Mouse (Mus musculus): Measurements from ENCODE around the gene Chil5. TPM values are rescaled to one million over a fixed set of nuclear protein-coding genes. Genes with fewer than 3 reads are reported as not detected.

The Chil5 gene
- total and polyA plus RNA-seq, 3 experiments: not detected

DNA sequence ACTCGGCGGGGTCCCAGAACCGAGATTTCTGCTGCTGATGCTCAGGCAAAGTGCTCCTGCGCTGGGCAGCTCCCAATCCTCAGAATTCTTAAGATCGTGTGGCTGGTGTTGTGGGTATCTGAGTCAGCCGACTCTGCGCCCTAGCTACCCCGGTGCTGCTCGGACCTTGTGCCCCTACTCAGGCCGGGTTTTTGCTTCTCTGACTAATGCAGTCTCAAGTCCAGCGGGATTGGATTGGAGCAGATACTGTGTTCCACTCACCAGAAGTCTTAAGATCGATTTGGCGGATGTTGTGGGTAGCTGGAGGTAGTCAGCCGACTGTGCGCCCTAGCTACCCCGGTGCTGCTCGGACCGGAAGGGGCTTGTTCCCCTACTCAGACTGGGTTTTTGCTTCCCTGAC lies 19.3 kb upstream of the Chil5 start:
- Histone ChIP-seq H3K79me2 (ENCODE audit: control insufficient read depth, insufficient read depth, low read length, poor library complexity) (no peaks in the 10 kb centered on the region), H3K9me3 (replicated peaks; ENCODE audit: insufficient read depth, low read length) (no peaks in the 10 kb centered on the region), H3K36me3 (ENCODE audit: control insufficient read depth in 1 of 2, insufficient read depth in 2 of 2, low read length in 2 of 2) (no peaks in the 10 kb centered on the region), H3K4me1 (ENCODE audit: control insufficient read depth in 1 of 2, insufficient read depth in 2 of 2, low read length in 2 of 2) (no peaks in the 10 kb centered on the region), H3K27ac (ENCODE audit: control insufficient read depth, low read depth, low read length) (no peak overlapping the region), H3K27me3 (ENCODE audit: control insufficient read depth in 1 of 2, insufficient read depth in 2 of 2, low read length in 2 of 2) (no peaks in the 10 kb centered on the region), H3K9ac (ENCODE audit: control insufficient read depth, low read depth, low read length, poor library complexity, severe bottlenecking) (no peak overlapping the region), H3K4me3 (ENCODE audit: control insufficient read depth in 1 of 2, insufficient read depth in 1 of 2, low read depth in 2 of 2, low read length in 2 of 2) (no peak overlapping the region)
- DNase-seq (ENCODE audit: low read depth, low spot score): no peak
- no peak for TF ChIP-seq MYC (IDR thresholded peaks at IDR 0.05; ENCODE audit: low read depth, low read length)

DNA sequence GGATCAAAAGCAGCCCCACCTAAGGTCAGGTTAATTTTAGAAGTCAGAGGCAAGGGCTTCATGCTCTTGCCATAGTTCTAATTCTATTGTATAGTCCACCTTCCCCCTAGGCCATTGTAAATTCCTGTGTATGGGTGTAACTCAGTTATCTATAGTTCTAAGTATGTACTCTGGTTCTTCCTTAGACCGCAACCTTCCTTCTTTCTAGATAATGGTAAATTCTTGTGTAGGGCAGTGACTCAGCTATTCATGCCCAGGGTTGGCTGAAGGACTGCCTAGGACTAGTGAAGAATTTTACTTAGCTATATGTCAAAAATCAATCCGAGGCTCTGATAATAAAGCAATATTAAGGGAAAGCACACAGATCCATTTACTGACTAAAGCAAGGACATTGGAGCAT lies 7.7 kb upstream of the Chil5 start:
- H3K4me1 ChIP-seq (ENCODE audit: control insufficient read depth in 1 of 2, insufficient read depth in 2 of 2, low read length in 2 of 2): peaks cover 3 to 6% of the 10 kb centered on the region in 2 experiments
- H3K27ac ChIP-seq (ENCODE audit: control insufficient read depth, low read depth, low read length): peak overlapping the region; percentile 10
- peak; percentile 58; the same call in 1 of the 2 replicates for TF ChIP-seq ETS1 (IDR thresholded peaks at IDR 0.05; ENCODE audit: low read depth, low read length)
- peak; percentile 72 for TF ChIP-seq RCOR1 (IDR thresholded peaks at IDR 0.05; ENCODE audit: low read depth, low read length)
- TF ChIP-seq ELF1 (IDR thresholded peaks at IDR 0.05; ENCODE audit: low read depth, low read length): no peak
- peak; percentile 61 for TF ChIP-seq TCF12 (IDR thresholded peaks at IDR 0.05; ENCODE audit: low read depth, low read length)
- peak; percentile 62; the same call in 1 of the 2 replicates for TF ChIP-seq GABPA (IDR thresholded peaks at IDR 0.05; ENCODE audit: low read depth, low read length)
- TF ChIP-seq GATA1 (IDR thresholded peaks at IDR 0.05; ENCODE audit: low read depth, low read length): peak; percentile 53; the same call in 1 of the 2 replicates
- 0 out of 2 replicates have a peak, but pooled peaks have one; percentile 50 for TF ChIP-seq MAFK (IDR thresholded peaks at IDR 0.05; ENCODE audit: borderline replicate concordance, low read depth, low read length)
- peak; percentile 73 to 80 for TF ChIP-seq EP300 (IDR thresholded peaks at IDR 0.05; ENCODE audit: low read depth in 1 of 2, low read length in 2 of 2)
- no peak for TF ChIP-seq RAD21 (IDR thresholded peaks at IDR 0.05; ENCODE audit: low read depth, low read length)
- TF ChIP-seq POLR2AphosphoS2 (IDR thresholded peaks at IDR 0.05; ENCODE audit: low read length): no peak
- H3K9ac ChIP-seq (ENCODE audit: control insufficient read depth, low read depth, low read length, poor library complexity, severe bottlenecking): no peak overlapping the region
- no peaks in the 10 kb centered on the region for H3K79me2 ChIP-seq (ENCODE audit: control insufficient read depth, insufficient read depth, low read length, poor library complexity)
- no peaks in the 10 kb centered on the region for H3K9me3 ChIP-seq (replicated peaks; ENCODE audit: insufficient read depth, low read length)
- peak; percentile 69 for DNase-seq (ENCODE audit: low read depth, low spot score)
- no peaks in the 10 kb centered on the region for H3K27me3 ChIP-seq (ENCODE audit: control insufficient read depth in 1 of 2, insufficient read depth in 2 of 2, low read length in 2 of 2)
- no peak overlapping the region for H3K4me3 ChIP-seq (ENCODE audit: control insufficient read depth in 1 of 2, insufficient read depth in 1 of 2, low read depth in 2 of 2, low read length in 2 of 2)
- peaks cover 0 to 6% of the 10 kb centered on the region in 2 experiments; a peak in 2 of 4 replicates for H3K36me3 ChIP-seq (ENCODE audit: control insufficient read depth in 1 of 2, insufficient read depth in 2 of 2, low read length in 2 of 2)

DNA sequence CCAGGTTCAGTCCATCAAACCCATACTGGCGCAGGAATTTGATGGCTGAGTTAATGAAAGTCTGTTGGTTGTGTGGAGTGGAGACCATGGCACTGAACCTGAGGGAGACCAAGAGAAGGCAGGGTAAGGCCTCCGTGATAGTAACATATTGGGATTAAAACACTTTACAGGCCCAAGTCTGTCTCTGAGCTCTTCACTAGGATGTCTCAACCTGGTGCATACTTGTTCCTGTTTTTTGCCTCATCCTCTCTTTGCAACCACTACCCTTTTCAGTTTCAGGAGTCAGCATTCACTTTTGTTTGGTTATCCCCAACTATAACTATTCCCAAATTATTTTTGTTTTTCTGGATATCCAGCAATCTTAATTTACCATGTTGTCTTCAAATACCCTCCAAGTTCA lies 8.5 kb downstream of the Chil5 start:
- H3K9me3 ChIP-seq (replicated peaks; ENCODE audit: insufficient read depth, low read length): no peaks in the 10 kb centered on the region
- no peak overlapping the region for H3K4me3 ChIP-seq (ENCODE audit: control insufficient read depth in 1 of 2, insufficient read depth in 1 of 2, low read depth in 2 of 2, low read length in 2 of 2)
- H3K9ac ChIP-seq (ENCODE audit: control insufficient read depth, low read depth, low read length, poor library complexity, severe bottlenecking): no peak overlapping the region
- H3K27me3 ChIP-seq (ENCODE audit: control insufficient read depth in 1 of 2, insufficient read depth in 2 of 2, low read length in 2 of 2): peaks cover 0 to 2% of the 10 kb centered on the region in 2 experiments; a peak in 2 of 4 replicates
- H3K27ac ChIP-seq (ENCODE audit: control insufficient read depth, low read depth, low read length): no peak overlapping the region
- TF ChIP-seq CHD1 (IDR thresholded peaks at IDR 0.05; ENCODE audit: low read depth, low read length) (no peak), MAZ (IDR thresholded peaks at IDR 0.05; ENCODE audit: low read depth, low read length) (no peak), HCFC1 (IDR thresholded peaks at IDR 0.05; ENCODE audit: low read depth, low read length) (no peak), MEF2A (IDR thresholded peaks at IDR 0.05; ENCODE audit: extremely low read depth, insufficient replicate concordance, low read depth, low read length, poor library complexity, severe bottlenecking) (no peak), GABPA (IDR thresholded peaks at IDR 0.05; ENCODE audit: low read depth, low read length) (no peak), ZNF384 (IDR thresholded peaks at IDR 0.05; ENCODE audit: low read depth, low read length) (no peak), ETS1 (IDR thresholded peaks at IDR 0.05; ENCODE audit: low read depth, low read length) (no peak), GATA1 (IDR thresholded peaks at IDR 0.05; ENCODE audit: low read depth, low read length) (no peak), MAFK (IDR thresholded peaks at IDR 0.05; ENCODE audit: borderline replicate concordance, low read depth, low read length) (no peak), TAL1 (IDR thresholded peaks at IDR 0.05; ENCODE audit: low read length) (no peak), POLR2AphosphoS2 (IDR thresholded peaks at IDR 0.05; ENCODE audit: low read length) (no peak), USF2 (IDR thresholded peaks at IDR 0.05; ENCODE audit: borderline replicate concordance in 1 of 2, insufficient read depth in 1 of 2, low read depth in 1 of 2, low read length in 2 of 2) (no peak), POLR2A (IDR thresholded peaks at IDR 0.05; ENCODE audit: control insufficient read depth in 1 of 2, insufficient read depth in 1 of 2, low read depth in 1 of 2, low read length in 2 of 2, poor library complexity in 1 of 2) (no peak), POLR2AphosphoS5 (IDR thresholded peaks at IDR 0.05; ENCODE audit: borderline replicate concordance, low read depth, low read length) (no peak), ZKSCAN1 (IDR thresholded peaks at IDR 0.05; ENCODE audit: low read depth, low read length) (no peak), CHD2 (IDR thresholded peaks at IDR 0.05; ENCODE audit: low read length) (no peak)
- H3K79me2 ChIP-seq (ENCODE audit: control insufficient read depth, insufficient read depth, low read length, poor library complexity): no peaks in the 10 kb centered on the region
- no peak for DNase-seq (ENCODE audit: low read depth, low spot score)
- H3K36me3 ChIP-seq (ENCODE audit: control insufficient read depth in 1 of 2, insufficient read depth in 2 of 2, low read length in 2 of 2): no peaks in the 10 kb centered on the region
- no peaks in the 10 kb centered on the region for H3K4me1 ChIP-seq (ENCODE audit: control insufficient read depth in 1 of 2, insufficient read depth in 2 of 2, low read length in 2 of 2)

Data from MEL (cell line).